Mouse (Mus musculus) E14TG2a.4 (cell line): ENCODE data around the gene Ank2.

Experiments
- H3K27me3 ChIP-seq: 2 replicates; pipeline ENCODE4 v1.6.1; 2014; ENCODE audit warnings: low read length, control low read depth; ENCODE audit not compliant: insufficient read depth
- H3K36me3 ChIP-seq: 2 replicates; pipeline ENCODE4 v1.6.1; 2014; ENCODE audit warnings: low read length, control low read depth; ENCODE audit not compliant: insufficient read depth
- H3K4me1 ChIP-seq: replicated peaks from 2 replicates; pipeline ENCODE4 v1.6.1; 2014; ENCODE audit warnings: low read depth, low read length, control low read depth
- H3K4me3 ChIP-seq: replicated peaks from 2 replicates; pipeline ENCODE4 v1.5.1; 2014; ENCODE audit warnings: mild to moderate bottlenecking, low read length
- H3K9me3 ChIP-seq: 2 replicates; pipeline ENCODE4 v1.6.1; 2014; ENCODE audit warnings: low read length, control low read depth
- CTCF ChIP-seq: conservative IDR thresholded peaks from 2 replicates; pipeline ENCODE4 v1.5.1; 2014; ENCODE audit warnings: low read length
- NANOG ChIP-seq: IDR thresholded peaks from 2 replicates; pipeline ENCODE4 v1.6.1; 2014; ENCODE audit warnings: borderline replicate concordance, low read length, mixed read lengths
- POU5F1 ChIP-seq: IDR thresholded peaks from 2 replicates; pipeline ENCODE4 v1.6.1; 2014; ENCODE audit warnings: low read length, borderline replicate concordance

Gene Ank2

GRCm38 (mm10) chr3:127075531-127076280, 423.4 kb downstream of the Ank2 start:
- no peaks in the 10 kb centered on the region for H3K4me1 ChIP-seq
- H3K27me3 ChIP-seq, result no peaks in the 10 kb centered on the region
- TF ChIP-seq POU5F1 (no peak), NANOG (no peak), CTCF (no peak)
- H3K9me3 ChIP-seq, result no peaks in the 10 kb centered on the region
- H3K36me3 ChIP-seq, result no peaks in the 10 kb centered on the region
- H3K4me3 ChIP-seq, result no peak overlapping the region

- Histone ChIP-seq H3K27me3 (no peaks in the 10 kb centered on the region), H3K4me3 (no peak overlapping the region), H3K9me3 (no peaks in the 10 kb centered on the region), H3K36me3 (no peaks in the 10 kb centered on the region), H3K4me1 (no peaks in the 10 kb centered on the region)
- TF ChIP-seq NANOG (no peak), CTCF (no peak), POU5F1 (no peak)
These were observed 427.7 kb downstream of the Ank2 start for GRCm38 (mm10) chr3:127071471-127071870.

- Histone ChIP-seq H3K4me3 (no peak overlapping the region), H3K36me3 (no peaks in the 10 kb centered on the region), H3K9me3 (no peaks in the 10 kb centered on the region), H3K27me3 (no peaks in the 10 kb centered on the region), H3K4me1 (no peaks in the 10 kb centered on the region)
- TF ChIP-seq CTCF (no peak), NANOG (no peak), POU5F1 (no peak)
These were observed 435.3 kb downstream of the Ank2 start for GRCm38 (mm10) chr3:127063654-127064386.

- Histone ChIP-seq H3K27me3 (no peaks in the 10 kb centered on the region), H3K9me3 (no peaks in the 10 kb centered on the region), H3K4me1 (no peaks in the 10 kb centered on the region), H3K4me3 (no peak overlapping the region), H3K36me3 (no peaks in the 10 kb centered on the region)
- no peak for TF ChIP-seq NANOG
- no peak for TF ChIP-seq POU5F1
- TF ChIP-seq CTCF, result no peak
These were observed 439.5 kb downstream of the Ank2 start for GRCm38 (mm10) chr3:127059671-127060070.

- Histone ChIP-seq H3K9me3 (no peaks in the 10 kb centered on the region), H3K36me3 (no peaks in the 10 kb centered on the region), H3K4me1 (no peaks in the 10 kb centered on the region), H3K4me3 (no peak overlapping the region), H3K27me3 (no peaks in the 10 kb centered on the region)
- TF ChIP-seq CTCF (no peak), NANOG (no peak), POU5F1 (no peak)
These were observed 457.9 kb downstream of the Ank2 start for GRCm38 (mm10) chr3:127041288-127041687.

GRCm38 (mm10) chr3:127038570-127038969, 460.6 kb downstream of the Ank2 start:
- Histone ChIP-seq H3K4me1 (no peaks in the 10 kb centered on the region), H3K36me3 (no peaks in the 10 kb centered on the region), H3K4me3 (no peak overlapping the region), H3K9me3 (no peaks in the 10 kb centered on the region), H3K27me3 (no peaks in the 10 kb centered on the region)
- TF ChIP-seq NANOG (no peak), POU5F1 (no peak), CTCF (no peak)

DNA sequence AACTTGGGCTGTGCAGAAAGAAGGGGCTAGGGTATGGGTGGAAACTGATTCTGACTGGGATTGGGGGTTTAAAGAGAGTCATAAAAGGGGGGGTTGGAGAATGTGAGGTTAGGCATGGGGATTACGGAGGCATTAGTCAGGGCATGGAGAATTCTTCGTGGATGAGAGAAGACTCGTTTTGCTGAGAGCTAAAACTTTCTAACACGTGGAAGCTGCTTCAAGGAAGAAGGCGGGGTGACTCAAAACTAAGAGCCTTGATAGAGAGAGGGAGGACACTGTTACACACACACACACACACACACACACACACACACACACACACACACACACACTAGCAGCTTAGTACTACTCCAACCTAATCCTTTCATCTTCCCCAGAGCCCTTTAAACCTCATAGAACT, 463.0 kb downstream of the Ank2 start:
- H3K4me1 ChIP-seq, result 0 out of 2 replicates have a peak, but pooled peaks cover 2% of the 10 kb centered on the region
- no peaks in the 10 kb centered on the region for H3K9me3 ChIP-seq
- H3K4me3 ChIP-seq, result no peak overlapping the region
- no peaks in the 10 kb centered on the region for H3K36me3 ChIP-seq
- TF ChIP-seq CTCF (no peak), POU5F1 (no peak), NANOG (no peak)
- H3K27me3 ChIP-seq, result no peaks in the 10 kb centered on the region

DNA sequence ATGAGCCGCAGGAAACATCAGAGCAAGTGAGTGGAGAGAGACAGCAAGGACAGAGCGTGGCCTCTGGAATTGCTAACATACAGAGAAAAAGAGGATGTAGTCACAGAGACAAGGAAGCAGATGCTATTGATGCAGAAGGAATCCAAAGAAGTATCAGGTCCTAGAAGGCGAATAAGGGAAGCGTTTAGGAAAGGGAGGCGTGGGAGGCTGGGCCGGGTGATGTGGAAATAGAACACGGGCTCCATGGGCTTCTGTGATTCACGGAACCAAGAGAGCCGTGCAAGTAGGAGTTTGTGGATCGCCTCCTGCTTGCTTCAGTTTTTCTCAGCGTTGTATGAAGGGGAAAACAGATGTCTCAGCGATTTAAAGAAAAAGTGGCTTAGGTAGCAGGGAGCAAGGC, 463.6 kb downstream of the Ank2 start:
- Histone ChIP-seq H3K27me3 (no peaks in the 10 kb centered on the region), H3K4me1 (0 out of 2 replicates have a peak, but pooled peaks cover 2% of the 10 kb centered on the region), H3K9me3 (no peaks in the 10 kb centered on the region), H3K36me3 (no peaks in the 10 kb centered on the region), H3K4me3 (no peak overlapping the region)
- TF ChIP-seq POU5F1, result no peak
- TF ChIP-seq NANOG, result no peak
- TF ChIP-seq CTCF, result no peak
